Mouse (Mus musculus) small intestine, adult 2 months (tissue): ENCODE measurements around the gene Zkscan5. TPM values are rescaled to one million over a fixed set of nuclear protein-coding genes. Genes with fewer than 3 reads are reported as not detected.
"Not testable (repeated sequence)": the region's sequence is repeated elsewhere in the genome, so short reads cannot be mapped to it uniquely, and the experiment has no call there.

ENCODE experiments used
- H3K27ac ChIP-seq: fragments of 200-500 bp; 2 replicates; pipeline ENCODE4 v1.5.1; 2012; ENCODE audit warnings: low read depth, low read length, control low read depth, inconsistent platforms; ENCODE audit not compliant: insufficient read depth
- H3K27me3 ChIP-seq: fragments of 200-500 bp; 2 replicates; pipeline ENCODE4 v1.6.1; 2012; ENCODE audit warnings: mild to moderate bottlenecking, moderate library complexity, low read length, inconsistent platforms; ENCODE audit not compliant: control insufficient read depth, insufficient read depth
- H3K36me3 ChIP-seq: fragments of 200-500 bp; 2 replicates; pipeline ENCODE4 v1.6.1; 2012; ENCODE audit warnings: mild to moderate bottlenecking, low read length, control low read depth, inconsistent platforms; ENCODE audit not compliant: control insufficient read depth, insufficient read depth
- H3K4me1 ChIP-seq: fragments of 200-500 bp; 2 replicates; pipeline ENCODE4 v1.6.1; 2012; ENCODE audit warnings: low read length, inconsistent platforms, mixed read lengths; ENCODE audit not compliant: control insufficient read depth, insufficient read depth, insufficient read length
- H3K4me3 ChIP-seq: fragments of 200-500 bp; 2 replicates; pipeline ENCODE4 v1.5.1; 2012; ENCODE audit warnings: low read depth, mild to moderate bottlenecking, control low read depth, inconsistent platforms, low read length, moderate library complexity
- CTCF ChIP-seq: fragments of 200-500 bp; IDR thresholded peaks from 2 replicates; pipeline ENCODE4 v1.5.1; 2012; ENCODE audit warnings: low read depth, mild to moderate bottlenecking, control low read depth, inconsistent platforms, low read length, moderate library complexity, mixed read lengths; ENCODE audit not compliant: insufficient replicate concordance, insufficient read length; ENCODE audit errors: extremely low read depth
- POLR2A ChIP-seq: fragments of 200-500 bp; IDR thresholded peaks from 2 replicates; pipeline ENCODE4 v1.6.1; 2012; ENCODE audit warnings: low read depth, mild to moderate bottlenecking, control low read depth, inconsistent platforms, low read length, moderate library complexity
- WGBS: fragments of 180-500 bp; shearing (Covaris S2); methylation state at CpG from one replicate; pipeline ENCODE4 v1.1.7; 2018; 5-methylcytosine and 5-hydroxymethylcytosine counted together
- polyA plus RNA-seq: library from polyadenylated mRNA; depleted of rRNA; stranded (reverse); fragments of >200 nt; gene quantifications from 2 replicates; pipeline ENCODE4 v1.2.3, GENCODE M21; 2012

The Zkscan5 gene
- polyA plus RNA-seq, 1 experiment: 3.9 TPM

- no peak for TF ChIP-seq POLR2A
- TF ChIP-seq CTCF: peak; percentile 38; the same call in 1 of the 2 replicates
- Histone ChIP-seq H3K4me1 (peaks cover 5% of the 10 kb centered on the region), H3K27me3 (no peaks in the 10 kb centered on the region), H3K4me3 (no peak overlapping the region), H3K27ac (no peak overlapping the region), H3K36me3 (peaks cover 19% of the 10 kb centered on the region)
- 56% methylated on average over 4 of the region's 4 CpGs for WGBS
Measured at GRCm38 (mm10) chr5:145214679-145215078, 10.3 kb downstream of the Zkscan5 start.

- Histone ChIP-seq H3K4me1 (peaks cover 9% of the 10 kb centered on the region), H3K27ac (peak overlapping the region; percentile 64), H3K27me3 (no peaks in the 10 kb centered on the region), H3K36me3 (peaks cover 31% of the 10 kb centered on the region), H3K4me3 (no peak overlapping the region)
- WGBS: 26% methylated on average over 6 of the region's 6 CpGs
- TF ChIP-seq CTCF (no peak), POLR2A (no peak)
Measured at GRCm38 (mm10) chr5:145217746-145218145, 13.4 kb downstream of the Zkscan5 start.

GRCm38 (mm10) chr5:145218206-145218605, 13.8 kb downstream of the Zkscan5 start:
- 91% methylated on average over 21 of the region's 21 CpGs for WGBS
- H3K27me3 ChIP-seq: no peaks in the 10 kb centered on the region
- TF ChIP-seq CTCF: no peak
- no peak for TF ChIP-seq POLR2A
- H3K36me3 ChIP-seq: peaks cover 29% of the 10 kb centered on the region
- H3K4me1 ChIP-seq: peaks cover 11% of the 10 kb centered on the region
- H3K27ac ChIP-seq: peak overlapping the region; percentile 64
- no peak overlapping the region for H3K4me3 ChIP-seq

- 94% methylated on average over 20 of the region's 20 CpGs for WGBS
- Histone ChIP-seq H3K36me3 (peaks cover 29% of the 10 kb centered on the region), H3K27ac (no peak overlapping the region), H3K4me3 (no peak overlapping the region), H3K27me3 (no peaks in the 10 kb centered on the region), H3K4me1 (peaks cover 15% of the 10 kb centered on the region)
- no peak for TF ChIP-seq CTCF
- no peak for TF ChIP-seq POLR2A
Measured at GRCm38 (mm10) chr5:145218671-145219070, 14.3 kb downstream of the Zkscan5 start.

- no peak for TF ChIP-seq POLR2A
- WGBS: 94% methylated on average over 8 of the region's 8 CpGs
- peaks cover 17% of the 10 kb centered on the region for H3K4me1 ChIP-seq
Measured at GRCm38 (mm10) chr5:145219981-145220380, 15.6 kb downstream of the Zkscan5 start.

GRCm38 (mm10) chr5:145222840-145223239, 18.5 kb downstream of the Zkscan5 start:
- WGBS: 39% methylated on average over 5 of the region's 5 CpGs
- peaks cover 16% of the 10 kb centered on the region for H3K4me1 ChIP-seq
- no peak overlapping the region for H3K4me3 ChIP-seq
- no peak; the same call in 1 of the 2 replicates for TF ChIP-seq POLR2A
- no peak for TF ChIP-seq CTCF
- no peaks in the 10 kb centered on the region for H3K27me3 ChIP-seq
- H3K36me3 ChIP-seq: peaks cover 29% of the 10 kb centered on the region
- peak overlapping the region; percentile 97 for H3K27ac ChIP-seq

More at GRCm38 (mm10) chr5:145219981-145220380, 15.6 kb downstream of the Zkscan5 start:
- Histone ChIP-seq H3K27ac (no peak overlapping the region), H3K36me3 (peaks cover 29% of the 10 kb centered on the region), H3K27me3 (no peaks in the 10 kb centered on the region), H3K4me3 (no peak overlapping the region)

GRCm38 (mm10) chr5:145223395-145223794, 19.0 kb downstream of the Zkscan5 start:
- Histone ChIP-seq H3K4me3 (no peak overlapping the region), H3K4me1 (peaks cover 12% of the 10 kb centered on the region), H3K36me3 (peaks cover 24% of the 10 kb centered on the region), H3K27ac (peak overlapping the region; percentile 97), H3K27me3 (no peaks in the 10 kb centered on the region)
- TF ChIP-seq CTCF: no peak
- TF ChIP-seq POLR2A: no peak
- WGBS: 47% methylated on average over 12 of the region's 12 CpGs

GRCm38 (mm10) chr5:145226453-145226852, 22.1 kb downstream of the Zkscan5 start:
- Histone ChIP-seq H3K27me3 (no peaks in the 10 kb centered on the region), H3K4me1 (peaks cover 12% of the 10 kb centered on the region; the same call in 1 of the 2 replicates), H3K4me3 (no peak overlapping the region), H3K36me3 (peaks cover 3% of the 10 kb centered on the region; the same call in 1 of the 2 replicates), H3K27ac (0 out of 2 replicates have a peak overlapping the region, but pooled peaks have one; percentile 11)
- 20% methylated on average over 2 of the region's 2 CpGs for WGBS
- TF ChIP-seq POLR2A (no peak), CTCF (no peak)

- 93% methylated on average over 6 of the region's 6 CpGs for WGBS
- H3K36me3 ChIP-seq: not testable (repeated sequence)
Measured at GRCm38 (mm10) chr5:145229283-145229682, 24.9 kb downstream of the Zkscan5 start.

More at GRCm38 (mm10) chr5:145229283-145229682, 24.9 kb downstream of the Zkscan5 start:
- not testable (repeated sequence) for H3K4me1 ChIP-seq, H3K27ac ChIP-seq, H3K4me3 ChIP-seq, H3K27me3 ChIP-seq
